Mouse (Mus musculus) right cerebral cortex, postnatal 14 days (tissue): Measurements from ENCODE around the gene Wrnip1.
"Not testable (repeated sequence)": the region's sequence is repeated elsewhere in the genome, so short reads cannot be mapped to it uniquely, and the experiment has no call there.

Source experiments
- DNase-seq: peaks from one replicate; pipeline ENCODE4 v3.0.0; 2022

The Wrnip1 gene

GRCm38 (mm10) chr13:32852539-32852938, 50.7 kb downstream of the Wrnip1 start:
- no peak for DNase-seq

DNA sequence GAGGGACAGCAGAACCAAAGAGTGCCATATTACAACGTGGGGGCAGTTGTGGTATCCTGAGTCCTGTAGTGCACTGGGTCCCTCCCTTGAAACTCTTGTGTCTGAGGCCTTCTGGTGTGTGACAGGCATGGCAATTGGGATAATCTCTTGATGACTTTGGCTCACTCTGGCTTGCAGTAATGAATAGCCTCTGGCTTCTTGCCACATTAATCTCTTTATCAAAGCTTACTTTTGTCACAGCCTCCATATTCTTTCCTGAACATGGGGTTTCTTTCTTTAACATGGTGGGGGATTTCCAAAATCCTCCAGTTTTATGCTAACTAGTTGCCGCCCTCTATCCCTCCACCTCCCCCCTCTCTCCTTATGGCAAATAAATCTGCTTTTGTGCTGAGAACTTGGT, 51.2 kb downstream of the Wrnip1 start:
- no peak for DNase-seq

DNA sequence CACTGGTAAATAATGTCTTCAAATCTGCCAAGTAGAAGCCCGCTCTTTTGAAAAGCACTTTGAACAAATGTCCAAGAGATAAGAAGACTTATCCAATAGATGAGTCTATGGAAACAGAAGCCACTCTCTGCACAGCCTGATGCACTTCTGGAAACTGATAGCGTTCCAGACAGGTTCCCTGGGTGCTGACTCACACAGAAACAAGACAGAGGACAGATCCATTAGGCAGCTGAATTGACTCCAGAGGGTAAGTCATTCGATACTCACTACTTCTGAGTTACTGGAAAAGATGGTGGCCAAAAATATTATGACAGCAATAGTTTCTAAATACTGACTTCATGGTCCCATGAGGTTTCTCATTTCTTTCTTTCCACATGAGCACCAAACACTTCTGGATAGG, 59.0 kb downstream of the Wrnip1 start:
- no peak for DNase-seq

DNA sequence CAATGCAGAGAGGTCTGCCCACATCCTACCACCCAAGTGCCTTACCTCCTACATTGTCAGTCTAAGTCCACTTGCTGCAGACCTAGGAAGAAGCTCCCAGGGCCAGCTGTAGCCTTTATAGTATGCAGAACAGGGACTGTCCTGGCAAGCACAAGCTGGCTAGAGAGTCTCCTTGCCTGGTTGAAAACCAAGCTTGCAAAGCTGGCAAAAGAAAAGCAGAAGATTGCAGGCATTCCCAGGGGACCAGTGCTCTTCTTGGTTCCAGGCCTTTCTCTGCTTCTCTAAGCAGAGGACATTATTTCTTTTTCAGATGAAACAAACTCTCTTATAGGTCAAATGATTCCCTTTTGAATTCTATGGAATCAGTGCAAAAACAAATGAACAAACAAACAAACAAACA, 61.6 kb downstream of the Wrnip1 start:
- DNase-seq, result no peak

GRCm38 (mm10) chr13:32864529-32864928, 62.7 kb downstream of the Wrnip1 start:
- DNase-seq, result not testable (repeated sequence)

GRCm38 (mm10) chr13:32865591-32865990, 63.8 kb downstream of the Wrnip1 start:
- no peak for DNase-seq

GRCm38 (mm10) chr13:32866484-32866883, 64.6 kb downstream of the Wrnip1 start:
- DNase-seq, result peak; percentile 82

GRCm38 (mm10) chr13:32867030-32867429, 65.2 kb downstream of the Wrnip1 start:
- no peak for DNase-seq

GRCm38 (mm10) chr13:32868233-32868632, 66.4 kb downstream of the Wrnip1 start:
- not testable (repeated sequence) for DNase-seq

- no peak for DNase-seq
Observed at GRCm38 (mm10) chr13:32868843-32869242, 67.0 kb downstream of the Wrnip1 start.
